Mouse (Mus musculus): ENCODE results near the gene Phactr2. TPM values are rescaled to one million over a fixed set of nuclear protein-coding genes. Genes with fewer than 3 reads are reported as not detected.

Gene Phactr2
- total RNA-seq, 1 experiment from 2014 or later: 36.4 TPM

DNA sequence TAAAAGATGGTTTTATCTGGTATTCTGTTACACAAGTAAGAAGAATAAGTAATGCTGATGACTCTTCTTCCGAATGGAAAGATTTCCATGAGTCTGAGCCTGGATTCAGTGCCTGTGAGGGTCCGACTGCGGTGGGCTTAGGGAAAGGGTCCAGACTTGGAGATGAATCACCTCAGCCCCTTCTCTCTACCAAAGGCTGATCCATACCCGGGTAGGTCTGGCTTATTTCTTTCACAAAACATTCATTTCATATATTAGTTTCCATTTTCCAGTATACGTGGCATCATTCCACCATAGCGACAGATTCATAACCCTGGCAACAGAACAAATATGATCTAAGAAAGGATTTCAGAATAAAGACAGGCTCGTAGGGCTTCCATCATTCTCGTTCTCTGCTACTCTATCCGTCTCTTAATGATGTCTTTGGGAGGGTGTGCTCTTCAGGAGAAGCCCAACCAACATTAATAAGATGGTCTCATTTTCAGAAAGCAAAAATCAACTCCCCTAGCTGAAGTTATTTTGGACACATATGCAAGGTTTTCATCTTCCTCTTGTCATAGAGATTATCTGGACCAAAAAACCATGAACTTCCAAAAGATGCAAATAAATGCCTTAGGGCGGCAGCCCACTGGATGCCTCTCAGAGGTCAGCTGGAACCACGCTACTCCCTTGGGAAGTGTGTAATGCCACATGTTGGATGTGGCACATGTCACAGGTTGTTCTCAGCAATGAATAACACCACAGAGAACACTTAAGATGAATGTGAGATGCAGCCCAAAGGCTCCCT is 110.5 kb downstream of the Phactr2 start:
- no peak for ATAC-seq (replicated peaks in 1 of 2; ENCODE audit: insufficient read depth in 1 of 2, low FRiP score in 2 of 2, low TSS enrichment in 1 of 2, low read depth in 1 of 2, poor library complexity in 2 of 2, severe bottlenecking in 2 of 2)

DNA sequence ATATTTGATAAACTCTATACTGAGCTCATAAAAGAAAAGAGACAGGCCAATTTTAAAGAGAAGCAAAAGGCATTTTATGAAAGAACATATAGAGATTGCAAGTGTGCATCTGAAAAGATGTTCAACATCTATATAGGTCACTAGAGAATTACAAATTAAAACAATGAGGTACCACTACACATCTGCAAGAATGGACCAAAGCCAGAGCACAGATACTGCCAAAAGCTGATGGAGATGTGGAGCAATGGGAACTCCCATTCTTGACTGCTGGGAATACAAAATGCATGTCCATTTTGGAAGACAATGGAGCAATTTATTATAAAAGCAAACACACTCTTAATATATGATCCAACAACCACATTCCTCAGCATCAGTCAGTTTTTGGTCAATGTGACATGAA is 113.3 kb downstream of the Phactr2 start:
- no peak for ATAC-seq (replicated peaks in 1 of 2; ENCODE audit: insufficient read depth in 1 of 2, low FRiP score in 2 of 2, low TSS enrichment in 1 of 2, low read depth in 1 of 2, poor library complexity in 2 of 2, severe bottlenecking in 2 of 2)

DNA sequence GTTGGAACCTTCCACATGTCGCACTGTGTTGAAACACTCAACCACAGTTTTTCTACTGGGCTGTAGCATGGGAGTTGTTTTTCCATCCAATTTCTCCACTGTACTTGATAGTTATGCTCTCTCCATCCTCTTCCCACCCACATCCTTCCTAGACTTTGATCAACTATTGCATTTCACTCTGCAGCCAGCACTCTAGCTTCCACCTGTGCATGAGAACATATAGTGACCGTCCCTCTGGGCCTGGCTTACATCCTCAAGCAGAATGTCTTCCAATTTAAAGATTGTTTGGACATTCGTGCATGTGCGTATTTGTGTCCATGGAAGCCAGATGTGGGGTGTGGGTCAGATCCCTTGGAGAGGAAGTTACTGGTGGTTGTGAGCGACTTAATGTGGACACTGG is 114.4 kb downstream of the Phactr2 start:
- no peak for ATAC-seq (replicated peaks in 1 of 2; ENCODE audit: insufficient read depth in 1 of 2, low FRiP score in 2 of 2, low TSS enrichment in 1 of 2, low read depth in 1 of 2, poor library complexity in 2 of 2, severe bottlenecking in 2 of 2)

DNA sequence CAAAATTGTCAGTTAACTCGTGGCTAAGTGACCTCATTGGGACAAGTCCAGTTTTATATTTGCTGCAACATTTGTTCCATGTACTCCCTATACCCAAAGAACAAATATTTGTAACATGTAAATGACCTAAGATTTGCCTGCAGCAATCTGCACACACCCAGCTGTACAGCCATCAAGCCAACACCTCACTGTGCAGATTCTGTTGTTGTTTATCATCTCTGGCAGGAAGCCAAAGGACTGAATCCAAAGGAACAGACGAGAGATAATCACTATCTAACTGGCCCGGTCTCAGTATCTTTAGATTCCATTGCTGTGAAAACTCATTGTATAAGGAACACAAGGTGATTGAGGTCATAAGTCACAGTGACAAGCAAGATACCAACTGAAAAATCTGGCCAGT is 115.5 kb downstream of the Phactr2 start:
- no peak for ATAC-seq (replicated peaks in 1 of 2; ENCODE audit: insufficient read depth in 1 of 2, low FRiP score in 2 of 2, low TSS enrichment in 1 of 2, low read depth in 1 of 2, poor library complexity in 2 of 2, severe bottlenecking in 2 of 2)

DNA sequence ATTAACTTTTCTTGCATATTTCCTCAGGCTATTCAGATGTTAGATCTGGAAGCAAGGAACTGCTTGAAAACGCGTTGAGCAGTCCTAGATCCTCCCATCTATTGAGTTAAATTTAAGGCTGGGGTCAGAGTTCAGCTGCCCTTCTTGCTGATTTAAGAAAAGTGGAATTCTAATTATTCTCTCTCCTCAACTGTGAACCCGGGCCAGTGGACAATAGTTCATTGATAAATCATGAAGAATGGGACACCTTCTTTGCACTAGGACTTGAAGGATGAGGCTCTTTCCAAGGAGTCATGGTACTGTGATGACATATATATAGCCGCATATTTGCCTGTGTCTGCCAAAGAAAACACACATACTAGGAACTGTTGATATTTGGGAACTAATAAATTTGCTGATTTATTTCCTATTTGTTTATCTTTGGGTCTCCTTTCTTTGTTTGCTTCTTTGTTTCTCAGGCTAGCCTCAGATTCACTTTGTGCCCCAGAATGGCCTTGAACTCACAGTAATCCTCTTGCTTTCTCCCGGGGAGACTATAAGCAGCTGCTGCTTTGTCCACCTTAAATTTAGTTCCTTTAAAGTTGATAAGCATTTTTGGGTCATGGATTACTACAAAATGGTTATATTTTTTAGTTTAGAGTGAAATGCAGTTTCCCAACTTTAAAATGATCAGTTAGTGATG is 127.5 kb downstream of the Phactr2 start:
- ATAC-seq (replicated peaks in 1 of 2; ENCODE audit: insufficient read depth in 1 of 2, low FRiP score in 2 of 2, low TSS enrichment in 1 of 2, low read depth in 1 of 2, poor library complexity in 2 of 2, severe bottlenecking in 2 of 2): no peak

DNA sequence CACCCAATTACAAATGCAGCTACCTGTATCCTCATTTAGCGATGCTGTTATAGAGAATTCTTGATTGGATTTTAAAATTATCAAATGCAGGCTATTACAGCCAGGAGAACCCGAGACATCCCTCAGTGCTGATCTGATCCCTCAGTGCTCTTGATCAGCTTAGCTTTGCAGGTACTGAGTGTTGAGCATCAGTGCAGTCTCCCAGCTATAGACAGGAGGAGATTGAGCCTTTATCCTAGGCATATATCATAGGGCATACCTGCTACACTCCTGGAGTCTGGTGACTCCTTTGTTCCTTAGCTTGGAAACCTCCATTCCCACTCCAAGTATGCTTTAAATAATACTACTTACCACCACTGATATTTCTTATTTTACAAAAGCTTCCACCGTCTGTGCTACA is 133.6 kb downstream of the Phactr2 start:
- ATAC-seq (replicated peaks in 1 of 2; ENCODE audit: insufficient read depth in 1 of 2, low FRiP score in 2 of 2, low TSS enrichment in 1 of 2, low read depth in 1 of 2, poor library complexity in 2 of 2, severe bottlenecking in 2 of 2): no peak

DNA sequence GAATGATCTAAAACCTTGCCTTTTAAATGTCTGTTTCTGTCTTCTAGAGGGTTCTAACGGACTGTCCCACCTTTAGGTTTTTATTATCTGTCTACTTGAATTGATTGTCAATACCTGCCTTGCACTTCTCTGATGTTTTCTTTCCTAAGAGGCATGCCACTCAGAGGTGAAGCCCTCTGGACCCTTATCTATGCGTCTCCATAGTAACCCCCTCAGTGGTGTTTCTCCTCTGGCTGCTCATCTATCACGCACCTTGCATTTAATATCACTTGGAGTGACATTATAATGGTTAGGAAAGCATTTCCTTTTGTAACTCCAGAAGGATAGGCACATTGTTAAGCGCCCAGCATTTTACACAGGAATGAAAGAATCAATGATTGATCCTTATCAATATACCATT is 137.2 kb downstream of the Phactr2 start:
- ATAC-seq (replicated peaks in 1 of 2; ENCODE audit: insufficient read depth in 1 of 2, low FRiP score in 2 of 2, low TSS enrichment in 1 of 2, low read depth in 1 of 2, poor library complexity in 2 of 2, severe bottlenecking in 2 of 2): no peak

DNA sequence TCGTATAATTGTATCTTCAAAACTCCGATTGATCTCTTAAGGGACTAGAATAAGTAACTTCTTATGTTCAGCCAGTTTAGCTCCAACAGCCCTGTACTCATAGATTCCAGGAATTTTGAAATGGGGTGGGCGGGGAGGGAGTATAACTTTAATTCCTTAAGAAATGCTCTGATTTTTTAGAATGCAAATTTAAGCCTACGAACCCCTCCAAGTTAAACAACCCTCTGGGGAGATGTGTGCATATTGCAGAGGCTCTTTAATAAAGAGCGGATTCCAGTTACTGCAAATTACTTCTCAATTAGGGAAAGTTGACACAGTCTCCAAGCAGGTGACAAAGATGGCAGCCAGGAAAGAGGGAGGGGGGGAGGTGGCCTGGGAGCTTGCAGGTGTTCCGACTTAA is 138.4 kb downstream of the Phactr2 start:
- ATAC-seq (replicated peaks in 1 of 2; ENCODE audit: insufficient read depth in 1 of 2, low FRiP score in 2 of 2, low TSS enrichment in 1 of 2, low read depth in 1 of 2, poor library complexity in 2 of 2, severe bottlenecking in 2 of 2): no peak

DNA sequence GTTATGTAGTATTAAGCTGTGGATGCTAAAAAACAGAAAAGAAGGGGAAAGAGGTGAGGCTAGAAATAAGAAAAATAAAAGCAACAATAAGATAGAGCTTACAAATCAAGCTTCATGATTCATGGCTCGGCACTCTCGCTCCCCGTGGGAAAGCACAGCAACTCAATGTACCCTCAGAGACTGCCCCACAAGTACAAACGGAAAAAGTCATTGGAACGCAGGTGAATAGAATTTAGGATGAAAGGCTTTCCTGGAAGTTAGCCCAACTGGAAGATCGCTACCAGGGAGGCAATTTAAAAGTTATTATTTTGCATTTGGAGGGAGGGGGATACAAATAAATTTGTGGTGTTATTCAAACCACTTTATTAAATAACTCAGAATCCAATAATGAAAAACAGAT is 138.9 kb downstream of the Phactr2 start:
- no peak for ATAC-seq (replicated peaks in 1 of 2; ENCODE audit: insufficient read depth in 1 of 2, low FRiP score in 2 of 2, low TSS enrichment in 1 of 2, low read depth in 1 of 2, poor library complexity in 2 of 2, severe bottlenecking in 2 of 2)

DNA sequence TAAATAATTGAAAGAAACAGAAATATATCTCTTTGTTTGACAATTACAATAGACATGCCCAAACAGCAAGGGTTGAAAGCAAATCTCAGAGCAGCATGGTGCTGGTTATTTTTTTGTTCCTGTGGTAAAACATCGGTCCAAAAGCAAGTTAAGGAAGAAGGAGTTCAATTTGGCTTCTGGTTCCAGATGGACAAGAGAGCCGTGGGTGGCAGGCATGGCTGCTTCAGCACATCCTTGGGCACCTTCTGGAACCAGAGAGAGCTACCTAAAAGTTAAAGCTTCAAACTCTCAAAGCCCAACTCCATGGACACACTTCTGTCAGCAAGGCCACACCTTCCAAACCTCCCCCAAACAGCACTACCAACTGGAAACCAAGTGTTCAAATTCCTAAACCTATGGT is 140.4 kb downstream of the Phactr2 start:
- ATAC-seq (replicated peaks in 1 of 2; ENCODE audit: insufficient read depth in 1 of 2, low FRiP score in 2 of 2, low TSS enrichment in 1 of 2, low read depth in 1 of 2, poor library complexity in 2 of 2, severe bottlenecking in 2 of 2): no peak

- no peak for ATAC-seq (replicated peaks in 1 of 2; ENCODE audit: insufficient read depth in 1 of 2, low FRiP score in 2 of 2, low TSS enrichment in 1 of 2, low read depth in 1 of 2, poor library complexity in 2 of 2, severe bottlenecking in 2 of 2)
Measured at GRCm38 (mm10) chr10:13332985-13333384, 141.2 kb downstream of the Phactr2 start.

- ATAC-seq (replicated peaks in 1 of 2; ENCODE audit: insufficient read depth in 1 of 2, low FRiP score in 2 of 2, low TSS enrichment in 1 of 2, low read depth in 1 of 2, poor library complexity in 2 of 2, severe bottlenecking in 2 of 2): no peak
Measured at GRCm38 (mm10) chr10:13331405-13332032, 142.7 kb downstream of the Phactr2 start.

GRCm38 (mm10) chr10:13328602-13329001 is 145.6 kb downstream of the Phactr2 start:
- no peak for ATAC-seq (replicated peaks in 1 of 2; ENCODE audit: insufficient read depth in 1 of 2, low FRiP score in 2 of 2, low TSS enrichment in 1 of 2, low read depth in 1 of 2, poor library complexity in 2 of 2, severe bottlenecking in 2 of 2)

- ATAC-seq (replicated peaks in 1 of 2; ENCODE audit: insufficient read depth in 1 of 2, low FRiP score in 2 of 2, low TSS enrichment in 1 of 2, low read depth in 1 of 2, poor library complexity in 2 of 2, severe bottlenecking in 2 of 2): no peak
Measured at GRCm38 (mm10) chr10:13326149-13326873, 147.9 kb downstream of the Phactr2 start.

DNA sequence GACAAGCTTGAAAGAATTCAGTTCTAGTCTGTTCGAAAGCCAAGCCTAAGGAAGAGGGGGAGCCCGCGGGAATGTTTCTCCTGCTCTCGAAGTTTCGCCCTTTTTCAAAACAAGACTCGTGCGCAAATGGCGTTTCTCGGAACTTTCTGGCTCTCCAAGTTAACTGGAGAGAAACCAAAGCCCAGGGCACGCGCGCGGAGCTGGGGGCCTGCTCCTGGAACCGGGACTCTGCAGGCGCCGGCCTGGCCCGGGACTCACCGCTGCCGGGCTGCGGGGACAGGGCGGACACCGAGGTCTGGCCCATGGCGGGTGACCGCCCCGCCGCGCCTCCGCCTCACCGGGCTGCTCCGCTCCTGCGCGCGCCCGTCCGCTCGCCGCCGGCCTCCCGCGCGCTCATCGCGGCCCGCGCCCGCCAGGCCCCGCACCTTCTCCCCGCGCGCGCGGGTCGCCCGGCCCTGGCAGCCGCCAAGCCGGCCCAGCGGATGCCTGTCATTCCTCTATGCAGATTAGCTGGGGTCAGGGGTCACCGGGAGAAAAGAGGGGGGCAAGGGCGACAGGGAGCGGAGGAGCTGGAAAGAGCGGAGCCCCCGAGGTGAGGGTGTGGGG is 150.3 kb downstream of the Phactr2 start:
- ATAC-seq (replicated peaks in 1 of 2; ENCODE audit: insufficient read depth in 1 of 2, low FRiP score in 2 of 2, low TSS enrichment in 1 of 2, low read depth in 1 of 2, poor library complexity in 2 of 2, severe bottlenecking in 2 of 2): peak; percentile 23 to 54; a peak in 3 of 4 replicates

GRCm38 (mm10) chr10:13323139-13323805 is 150.9 kb downstream of the Phactr2 start:
- ATAC-seq (replicated peaks in 1 of 2; ENCODE audit: insufficient read depth in 1 of 2, low FRiP score in 2 of 2, low TSS enrichment in 1 of 2, low read depth in 1 of 2, poor library complexity in 2 of 2, severe bottlenecking in 2 of 2): peak; percentile 8 to 38; a peak in 2 of 4 replicates

DNA sequence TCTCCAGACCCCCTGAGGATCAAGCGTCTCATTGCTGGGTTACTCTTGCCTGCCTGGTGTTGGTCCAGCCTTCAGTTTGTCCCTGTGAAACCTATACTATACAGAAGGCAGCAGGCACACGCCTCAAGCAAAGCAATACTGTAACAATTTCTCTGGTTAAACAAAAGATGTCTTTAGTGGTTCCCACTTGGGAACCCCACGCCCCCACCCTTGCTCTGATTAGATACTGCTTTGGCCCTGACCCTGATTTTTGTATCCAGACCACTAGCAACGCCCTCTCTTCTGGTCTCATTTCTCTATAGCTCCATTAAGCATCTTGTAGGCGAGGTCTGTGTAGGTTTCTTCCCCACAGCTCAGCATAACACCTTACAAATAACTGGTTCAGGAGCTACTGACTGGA is 159.2 kb downstream of the Phactr2 start:
- ATAC-seq (replicated peaks in 1 of 2; ENCODE audit: insufficient read depth in 1 of 2, low FRiP score in 2 of 2, low TSS enrichment in 1 of 2, low read depth in 1 of 2, poor library complexity in 2 of 2, severe bottlenecking in 2 of 2): no peak
